Mouse (Mus musculus) liver, embryonic 15.5 days (tissue): ENCODE data around the gene Ilf2. TPM values are rescaled to one million over a fixed set of nuclear protein-coding genes. Genes with fewer than 3 reads are reported as not detected.
A peak's percentile ranks its signal among the peaks of the same experiment; 100 is the strongest.

Source experiments
- ATAC-seq: fragments of 200-750 bp; cut with Nextera tagmentation; 2 replicates; pipeline ENCODE4 v1.8.0; 2017; ENCODE audit warnings: moderate number of reproducible peaks, mild to moderate bottlenecking, moderate library complexity; ENCODE audit not compliant: insufficient read depth
- H3K27ac ChIP-seq: fragments of 300-500 bp; sonication (generic); replicated peaks from 2 replicates; pipeline ENCODE4 v1.5.1; 2015; ENCODE audit warnings: mild to moderate bottlenecking, inconsistent platforms
- H3K27me3 ChIP-seq: fragments of 300-500 bp; sonication (generic); 2 replicates; pipeline ENCODE4 v1.6.1; 2015; ENCODE audit warnings: mild to moderate bottlenecking, inconsistent platforms
- H3K36me3 ChIP-seq: fragments of 300-500 bp; sonication (generic); replicated peaks from 2 replicates; pipeline ENCODE4 v1.6.1; 2015; ENCODE audit warnings: moderate library complexity, mild to moderate bottlenecking, inconsistent platforms
- H3K4me1 ChIP-seq: fragments of 300-500 bp; sonication (generic); replicated peaks from 2 replicates; pipeline ENCODE4 v1.6.1; 2015; ENCODE audit warnings: inconsistent platforms
- H3K4me2 ChIP-seq: fragments of 300-500 bp; sonication (generic); 2 replicates; pipeline ENCODE4 v1.6.1; 2015; ENCODE audit warnings: moderate library complexity, mild to moderate bottlenecking, inconsistent platforms
- H3K4me3 ChIP-seq: fragments of 300-500 bp; sonication (generic); replicated peaks from 2 replicates; pipeline ENCODE4 v1.5.1; 2015; ENCODE audit warnings: mild to moderate bottlenecking, inconsistent platforms
- H3K9ac ChIP-seq: fragments of 300-500 bp; sonication (generic); 2 replicates; pipeline ENCODE4 v1.6.1; 2015; ENCODE audit warnings: moderate library complexity, mild to moderate bottlenecking, inconsistent platforms
- H3K9me3 ChIP-seq: fragments of 300-500 bp; sonication (generic); replicated peaks from 2 replicates; pipeline ENCODE4 v1.6.1; 2016; ENCODE audit warnings: inconsistent platforms
- WGBS: fragments of 180-500 bp; shearing (Covaris S2); methylation state at CpG from one replicate; pipeline ENCODE4 v1.1.7; 2015; ENCODE audit warnings: mixed read lengths; ENCODE audit not compliant: insufficient replicate concordance; 5-methylcytosine and 5-hydroxymethylcytosine counted together
- polyA plus RNA-seq: library from polyadenylated mRNA; unstranded; fragments of >200 nt; fragmentation: Nextera tagmentation; extraction: Ambion mirVana; gene quantifications from 2 replicates; pipeline ENCODE4 v1.2.1, GENCODE M21; 2015

Gene Ilf2
- polyA plus RNA-seq, 1 experiment from 2014 or later, result 50.8 TPM

DNA sequence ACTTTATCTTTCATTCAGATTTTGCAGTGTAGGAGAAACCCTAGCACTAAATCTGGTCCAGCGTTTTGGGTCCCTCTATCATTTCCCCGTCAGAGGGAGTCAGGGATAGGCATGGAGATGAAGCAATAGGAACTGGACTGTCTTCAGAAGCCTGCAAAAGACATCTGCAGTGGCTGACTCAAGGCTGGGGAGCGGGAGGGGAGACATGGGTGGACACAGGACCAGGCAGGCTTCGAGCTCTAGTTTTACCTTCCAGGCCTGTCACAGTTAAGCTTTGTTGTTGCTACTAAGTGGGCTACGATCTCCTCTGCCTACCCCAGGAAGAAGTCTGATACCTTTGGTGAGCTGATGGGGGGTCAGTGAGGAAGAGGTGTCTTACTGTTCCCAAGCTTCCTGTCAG, 36.4 kb downstream of the Ilf2 start:
- H3K4me3 ChIP-seq, result no peak overlapping the region
- H3K4me2 ChIP-seq, result no peak overlapping the region
- peaks cover 45% of the 10 kb centered on the region for H3K4me1 ChIP-seq
- 65% methylated on average over 5 of the region's 5 CpGs for WGBS
- H3K9ac ChIP-seq, result no peak overlapping the region
- ATAC-seq, result no peak
- H3K9me3 ChIP-seq, result no peaks in the 10 kb centered on the region
- no peak overlapping the region for H3K27ac ChIP-seq
- peaks cover 10% of the 10 kb centered on the region for H3K36me3 ChIP-seq
- H3K27me3 ChIP-seq, result peaks cover 15% of the 10 kb centered on the region

DNA sequence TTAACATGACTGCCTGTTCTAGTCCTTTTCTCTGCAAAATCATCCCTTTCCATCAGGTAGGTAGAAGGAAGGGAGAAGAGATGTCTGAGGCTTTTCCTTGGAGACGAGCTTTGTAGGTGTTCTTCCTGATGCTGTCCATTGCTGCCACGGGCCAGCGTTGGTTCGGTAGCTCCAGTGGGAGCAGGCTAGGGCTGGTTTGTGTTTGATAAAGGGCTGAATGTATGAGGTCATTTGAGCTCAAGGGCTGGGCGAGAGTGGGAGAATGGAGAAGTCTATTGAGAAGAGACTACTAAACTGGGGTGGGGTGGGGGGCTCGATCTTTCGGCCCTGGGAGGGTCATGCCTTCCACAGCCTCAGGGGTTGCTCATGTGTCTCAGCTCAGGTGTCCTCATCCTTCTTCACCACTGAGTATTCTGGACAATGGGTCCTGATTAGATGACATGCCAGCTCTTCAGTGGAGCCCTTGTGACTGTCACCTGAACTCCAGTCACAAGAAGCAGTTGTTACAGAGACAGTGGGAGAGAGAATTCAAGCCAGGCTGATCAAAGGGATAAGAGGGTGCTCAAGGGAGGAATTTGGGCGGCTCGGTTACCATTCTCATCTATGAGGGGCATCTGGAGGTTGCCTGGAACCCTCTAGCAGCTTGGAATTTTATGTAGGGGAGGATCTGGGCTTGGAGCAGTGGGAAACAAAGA, 37.2 kb downstream of the Ilf2 start:
- 64% methylated on average over 9 of the region's 9 CpGs for WGBS
- Histone ChIP-seq H3K4me3 (peak overlapping the region; percentile 62; the same call in 1 of the 2 replicates), H3K27me3 (peaks cover 15% of the 10 kb centered on the region), H3K9ac (no peak overlapping the region), H3K36me3 (0 out of 2 replicates have a peak, but pooled peaks cover 4% of the 10 kb centered on the region), H3K9me3 (no peaks in the 10 kb centered on the region), H3K27ac (no peak overlapping the region), H3K4me2 (peak overlapping the region; percentile 98), H3K4me1 (peaks cover 37% of the 10 kb centered on the region)
- no peak for ATAC-seq

DNA sequence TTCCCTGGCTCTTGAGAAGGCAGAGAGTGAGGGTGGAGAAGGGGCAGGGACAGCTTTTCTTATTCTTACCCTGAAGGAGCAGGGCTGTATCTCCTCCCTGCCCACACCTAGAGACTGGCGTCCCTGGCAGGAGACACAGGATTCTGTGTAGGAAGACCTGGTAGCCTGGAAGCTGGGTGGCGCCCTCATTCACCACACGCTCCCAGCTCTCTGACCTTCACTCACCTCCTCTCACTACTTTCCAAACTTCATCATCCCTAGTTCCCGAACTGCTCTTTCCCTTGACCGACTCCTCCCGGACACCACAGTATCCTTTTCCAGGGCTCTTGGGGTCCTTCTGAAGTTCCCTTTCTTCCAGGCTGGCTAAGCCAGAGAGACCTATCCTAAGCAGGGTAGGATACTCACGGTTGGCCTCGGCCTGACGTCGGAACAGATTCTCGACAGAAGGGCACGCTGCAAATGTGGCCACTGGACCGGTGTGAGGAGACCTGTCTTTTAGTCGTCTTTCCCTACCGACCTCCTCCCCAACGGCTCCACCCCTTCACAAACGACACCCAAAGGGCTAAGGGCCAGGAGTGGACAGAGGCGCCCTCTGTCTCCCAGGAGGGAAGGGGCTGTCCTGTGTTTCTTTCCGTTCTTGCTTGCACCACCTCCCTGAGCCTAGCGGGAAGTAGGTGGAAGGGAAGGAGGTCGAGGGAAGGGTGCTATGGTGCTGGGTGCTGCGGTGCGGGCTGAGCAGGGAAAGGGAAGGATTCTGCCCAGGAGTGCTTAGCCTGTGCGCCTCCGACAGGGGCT, 38.1 kb downstream of the Ilf2 start, which contains the start of the genes S100a1 and S100a13:
Gene S100a1, minus strand, starts transcription at position 597 of the 795 bp plus-strand sequence.
Gene S100a13, plus strand, starts transcription at position 640 of the 795 bp plus-strand sequence.
- H3K27me3 ChIP-seq, result peaks cover 15% of the 10 kb centered on the region
- peak within 1 kb of the TSS; percentile 62 for H3K9ac ChIP-seq
- peak within 1 kb of the TSS; percentile 98 for H3K4me2 ChIP-seq
- 4% methylated on average over 25 of the region's 25 CpGs for WGBS
- H3K4me1 ChIP-seq, result peaks cover 33% of the 10 kb centered on the region
- peak within 1 kb of the TSS; percentile 53; the same call in 1 of the 2 replicates for H3K27ac ChIP-seq
- 0 out of 2 replicates have a peak, but pooled peaks cover 4% of the 10 kb centered on the region for H3K36me3 ChIP-seq
- H3K4me3 ChIP-seq, result peak within 1 kb of the TSS; percentile 62
- ATAC-seq, result peak; percentile 38
- no peaks in the 10 kb centered on the region for H3K9me3 ChIP-seq

DNA sequence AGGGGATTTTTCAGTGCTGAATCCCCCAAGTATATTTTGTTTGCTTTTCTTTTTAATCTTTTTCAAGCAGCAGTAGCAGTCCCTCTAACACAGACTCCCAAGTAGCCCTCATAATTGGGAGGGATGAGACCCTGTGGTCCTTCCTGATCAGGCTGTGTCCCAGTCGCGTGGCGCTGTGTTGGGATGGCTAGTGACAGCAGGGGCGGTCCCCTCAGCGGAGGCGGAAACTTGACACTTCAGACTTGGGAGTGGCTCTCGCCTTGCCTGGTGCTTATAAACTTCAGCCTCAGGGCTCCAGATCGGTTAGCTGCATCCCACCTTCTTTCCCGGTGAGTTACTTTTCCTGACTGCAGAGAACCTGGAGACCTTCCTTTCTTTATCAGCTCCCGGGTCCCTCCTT, 38.8 kb downstream of the Ilf2 start:
- Histone ChIP-seq H3K4me2 (peak overlapping the region; percentile 98), H3K27ac (0 out of 2 replicates have a peak overlapping the region, but pooled peaks have one; percentile 53), H3K4me1 (peaks cover 30% of the 10 kb centered on the region), H3K9ac (peak overlapping the region; percentile 62), H3K9me3 (no peaks in the 10 kb centered on the region), H3K4me3 (peak overlapping the region; percentile 62), H3K36me3 (0 out of 2 replicates have a peak, but pooled peaks cover 4% of the 10 kb centered on the region), H3K27me3 (peaks cover 15% of the 10 kb centered on the region)
- 0% methylated on average over 10 of the region's 10 CpGs for WGBS
- ATAC-seq, result peak; percentile 85

DNA sequence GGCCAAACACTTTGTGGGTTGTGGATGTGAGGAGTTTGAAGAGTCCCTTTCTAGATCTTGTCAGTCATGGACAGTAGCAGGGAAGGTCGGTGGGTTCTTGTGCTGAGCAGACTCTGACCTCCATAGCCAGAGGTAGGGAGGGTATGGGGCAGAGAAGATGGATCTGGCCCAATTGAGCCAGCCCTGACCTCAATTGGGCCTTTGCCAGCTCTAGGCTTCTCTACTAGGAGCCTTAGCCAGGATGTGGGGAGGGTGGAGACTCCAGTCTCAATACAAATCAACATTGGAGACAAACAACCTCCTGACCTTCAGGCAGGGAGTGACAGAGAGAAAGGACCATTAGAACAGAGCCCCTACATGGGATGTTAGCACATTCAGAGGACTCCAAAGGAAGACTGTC, 39.3 kb downstream of the Ilf2 start:
- Histone ChIP-seq H3K4me3 (peak overlapping the region; percentile 62), H3K4me2 (peak overlapping the region; percentile 98), H3K9me3 (no peaks in the 10 kb centered on the region), H3K27ac (no peak overlapping the region), H3K36me3 (0 out of 2 replicates have a peak, but pooled peaks cover 4% of the 10 kb centered on the region), H3K4me1 (peaks cover 28% of the 10 kb centered on the region), H3K9ac (peak overlapping the region; percentile 62), H3K27me3 (peaks cover 15% of the 10 kb centered on the region)
- ATAC-seq, result no peak
- WGBS, result 28% methylated on average over 1 of the region's 1 CpGs

DNA sequence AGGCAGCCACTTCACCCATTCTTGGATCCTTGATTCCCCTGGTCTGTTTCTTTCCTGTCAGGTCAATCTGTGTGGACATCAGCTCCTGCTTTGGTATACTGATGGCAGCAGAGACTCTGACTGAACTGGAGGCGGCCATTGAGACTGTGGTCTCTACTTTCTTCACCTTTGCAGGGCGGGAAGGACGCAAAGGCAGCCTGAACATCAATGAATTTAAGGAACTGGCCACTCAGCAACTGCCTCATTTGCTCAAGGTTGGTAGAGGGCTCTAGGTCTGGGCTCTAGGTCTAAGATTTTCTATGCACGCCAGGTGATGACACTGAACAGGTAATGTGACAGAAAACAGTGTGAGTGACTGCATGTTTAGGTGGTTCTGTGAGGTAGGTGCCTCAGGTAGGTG, 39.9 kb downstream of the Ilf2 start:
- H3K4me3 ChIP-seq, result no peak overlapping the region
- H3K4me2 ChIP-seq, result 0 out of 2 replicates have a peak overlapping the region, but pooled peaks have one; percentile 98
- no peak overlapping the region for H3K27ac ChIP-seq
- 79% methylated on average over 4 of the region's 4 CpGs for WGBS
- no peaks in the 10 kb centered on the region for H3K9me3 ChIP-seq
- H3K9ac ChIP-seq, result no peak overlapping the region
- peaks cover 28% of the 10 kb centered on the region for H3K4me1 ChIP-seq
- 0 out of 2 replicates have a peak, but pooled peaks cover 4% of the 10 kb centered on the region for H3K36me3 ChIP-seq
- H3K27me3 ChIP-seq, result peaks cover 15% of the 10 kb centered on the region
- ATAC-seq, result no peak

DNA sequence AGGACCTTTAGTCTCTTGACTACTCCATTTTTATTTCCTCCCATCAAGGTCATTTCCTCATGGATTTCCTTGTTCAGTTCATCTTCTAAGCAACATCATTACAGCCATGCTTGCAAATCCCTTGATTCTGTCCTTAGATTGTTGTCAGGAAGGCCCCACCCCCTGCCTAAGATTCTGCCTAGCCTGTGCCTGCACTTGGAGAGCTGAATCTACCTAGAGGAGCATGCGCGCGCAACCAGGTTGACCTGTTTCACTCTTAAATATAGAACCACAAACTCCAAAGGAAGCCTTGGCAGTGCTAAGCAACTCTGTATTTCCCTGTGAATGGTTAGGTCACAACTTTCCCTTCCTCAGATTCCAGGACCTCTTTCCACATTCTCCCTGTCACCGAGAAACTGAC, 41.8 kb downstream of the Ilf2 start:
- peaks cover 5% of the 10 kb centered on the region; the same call in 1 of the 2 replicates for H3K27me3 ChIP-seq
- 77% methylated on average over 4 of the region's 4 CpGs for WGBS
- no peak overlapping the region for H3K27ac ChIP-seq
- H3K4me1 ChIP-seq, result peaks cover 28% of the 10 kb centered on the region
- no peak overlapping the region for H3K4me3 ChIP-seq
- no peaks in the 10 kb centered on the region for H3K36me3 ChIP-seq
- no peak overlapping the region for H3K4me2 ChIP-seq
- H3K9ac ChIP-seq, result no peak overlapping the region
- ATAC-seq, result no peak
- H3K9me3 ChIP-seq, result no peaks in the 10 kb centered on the region

DNA sequence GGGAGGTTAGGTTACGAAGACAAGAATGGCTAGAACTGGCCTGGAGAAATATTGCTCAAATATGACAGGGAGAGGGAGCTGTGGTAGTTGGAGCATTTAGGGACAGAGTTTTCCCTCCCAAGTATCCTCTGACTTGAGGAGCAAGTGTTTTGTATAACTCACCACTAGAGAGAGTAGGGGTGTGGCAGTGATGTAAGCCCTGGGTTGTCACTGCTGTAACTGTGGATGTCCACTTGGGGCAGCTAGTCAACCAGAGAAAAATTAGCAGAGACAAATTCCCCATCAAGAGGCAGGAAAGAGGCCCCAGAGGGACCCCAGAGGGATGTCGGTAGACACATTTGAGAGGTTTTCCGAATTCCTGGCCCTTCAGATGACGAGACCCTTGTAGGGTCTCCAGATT, 49.5 kb downstream of the Ilf2 start:
- Histone ChIP-seq H3K36me3 (no peaks in the 10 kb centered on the region), H3K27me3 (0 out of 2 replicates have a peak, but pooled peaks cover 5% of the 10 kb centered on the region), H3K4me1 (no peaks in the 10 kb centered on the region), H3K9ac (no peak overlapping the region), H3K4me2 (no peak overlapping the region), H3K4me3 (no peak overlapping the region), H3K9me3 (no peaks in the 10 kb centered on the region), H3K27ac (no peak overlapping the region)
- WGBS, result 46% methylated on average over 4 of the region's 4 CpGs
- ATAC-seq, result no peak

DNA sequence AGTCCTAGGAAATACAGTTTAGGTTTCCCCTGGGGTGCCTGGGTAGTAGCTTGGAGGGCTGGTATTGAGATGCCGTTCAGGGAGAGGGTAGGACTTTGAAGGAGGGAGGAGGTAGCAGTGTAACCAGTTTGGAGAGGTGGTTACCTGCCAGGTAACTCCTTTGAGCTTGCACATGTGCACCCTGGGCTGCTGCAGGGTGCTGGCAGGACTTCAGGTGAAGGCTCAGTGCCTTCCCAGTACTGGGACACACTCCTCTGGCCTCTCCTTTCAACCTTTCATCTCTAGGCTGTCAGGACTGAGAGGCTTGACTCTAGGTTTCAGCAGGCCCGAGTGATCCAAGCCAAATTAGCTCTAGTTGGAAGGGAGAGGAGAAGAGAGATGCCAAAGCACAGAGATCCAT, 50.1 kb downstream of the Ilf2 start:
- no peak overlapping the region for H3K9ac ChIP-seq
- H3K9me3 ChIP-seq, result no peaks in the 10 kb centered on the region
- no peak for ATAC-seq
- 64% methylated on average over 2 of the region's 2 CpGs for WGBS
- H3K4me2 ChIP-seq, result no peak overlapping the region
- H3K4me3 ChIP-seq, result no peak overlapping the region
- no peak overlapping the region for H3K27ac ChIP-seq
- H3K27me3 ChIP-seq, result 0 out of 2 replicates have a peak, but pooled peaks cover 5% of the 10 kb centered on the region
- H3K36me3 ChIP-seq, result no peaks in the 10 kb centered on the region
- H3K4me1 ChIP-seq, result no peaks in the 10 kb centered on the region

DNA sequence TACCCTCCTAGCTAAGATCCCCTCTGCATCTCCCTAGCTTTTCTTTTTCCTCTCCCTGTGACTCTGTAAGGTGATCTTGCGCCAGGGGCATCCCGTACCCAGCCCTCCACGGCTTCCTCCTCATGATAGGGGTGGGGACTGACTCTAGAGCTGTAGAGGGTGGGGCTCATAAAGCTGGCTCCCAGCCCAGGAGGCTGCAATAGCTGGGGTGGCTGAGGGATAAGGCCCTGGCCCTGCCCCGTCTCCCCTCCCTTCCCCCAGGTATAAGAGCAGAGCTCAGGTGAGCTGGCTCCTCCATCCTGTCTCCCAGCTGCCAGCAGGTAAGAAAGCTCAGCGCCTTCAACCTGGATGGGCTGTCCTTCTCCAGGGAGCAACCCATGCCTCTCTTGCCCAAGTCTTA, 50.7 kb downstream of the Ilf2 start, which contains the start of gene S100a14:
Gene S100a14, plus strand, starts transcription at position 277 of the 400 bp plus-strand sequence.
- H3K4me3 ChIP-seq, result no peak within 1 kb of the TSS
- no peaks in the 10 kb centered on the region for H3K9me3 ChIP-seq
- H3K27ac ChIP-seq, result no peak within 1 kb of the TSS
- H3K4me1 ChIP-seq, result no peaks in the 10 kb centered on the region
- no peaks in the 10 kb centered on the region for H3K36me3 ChIP-seq
- ATAC-seq, result peak; percentile 15; the same call in 1 of the 2 replicates
- no peak within 1 kb of the TSS for H3K4me2 ChIP-seq
- H3K9ac ChIP-seq, result no peak within 1 kb of the TSS
- 47% methylated on average over 5 of the region's 5 CpGs for WGBS
- 0 out of 2 replicates have a peak, but pooled peaks cover 5% of the 10 kb centered on the region for H3K27me3 ChIP-seq
